Mouse (Mus musculus): ENCODE data around the gene Ccr6.

DNA sequence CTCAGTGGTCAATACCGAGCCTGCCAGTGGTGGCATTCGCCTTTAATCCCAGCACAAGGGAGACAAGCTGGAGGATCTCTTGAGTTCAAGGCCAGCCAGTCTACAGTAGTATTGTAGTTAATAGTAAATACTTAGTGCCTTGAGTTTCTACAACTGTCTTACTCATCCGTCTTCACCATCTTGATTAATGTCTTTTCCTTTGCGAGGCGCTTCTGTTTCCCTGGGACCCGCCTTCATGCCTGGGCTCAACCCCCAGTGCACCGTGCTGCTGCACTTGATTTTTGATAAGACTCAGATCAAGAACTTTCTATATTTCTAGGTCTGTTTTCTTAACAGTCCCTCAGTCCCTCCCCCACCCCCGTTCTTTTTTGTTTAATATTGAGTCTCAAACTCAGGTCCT, 49.2 kb downstream of the Ccr6 start:
- TF ChIP-seq CTCF (IDR thresholded peaks at IDR 0.05; ENCODE audit: borderline replicate concordance, extremely low read depth, insufficient read depth, insufficient read length) = no peak
- no peak for TF ChIP-seq POLR2A (IDR thresholded peaks at IDR 0.05; ENCODE audit: borderline replicate concordance, extremely low read depth, insufficient read depth, insufficient read length, poor library complexity, severe bottlenecking)
